Mouse (Mus musculus): ENCODE results near the gene Grin2c. TPM values are rescaled to one million over a fixed set of nuclear protein-coding genes. Genes with fewer than 3 reads are reported as not detected.
A peak's percentile ranks its signal among the peaks of the same experiment; 100 is the strongest.

Gene Grin2c
- total RNA-seq, 2 experiments from 2014 or later, result not detected

GRCm38 (mm10) chr11:115208776-115209732 is 58.0 kb downstream of the Grin2c start:
- DNase-seq (ENCODE audit: low spot score in 2 of 2), result no peak

GRCm38 (mm10) chr11:115208126-115208525 is 58.9 kb downstream of the Grin2c start:
- DNase-seq (ENCODE audit: low spot score in 2 of 2), result no peak

GRCm38 (mm10) chr11:115202756-115203155 is 64.3 kb downstream of the Grin2c start:
- no peak for DNase-seq (ENCODE audit: low spot score in 2 of 2)

GRCm38 (mm10) chr11:115202316-115202715 is 64.7 kb downstream of the Grin2c start:
- peak; percentile 47 to 78 for DNase-seq (ENCODE audit: low spot score in 2 of 2)

- no peak for DNase-seq (ENCODE audit: low spot score in 2 of 2)
These were observed 66.5 kb downstream of the Grin2c start for GRCm38 (mm10) chr11:115200520-115200919.

Small RNAs within 50 kb of the gene (microRNA-seq; reads per million reads assigned to microRNA genes)
- not detected for gene Gm25837

Other genes with a start within 250 kb of the Grin2c start
- 1 to 10 TPM in 1 of 2 experiments, not detected in 1; 1.4 TPM for gene Cd300ld4, start 240.2 kb downstream of the Grin2c start, total RNA-seq (2021)
- gene Cd300ld5, start 229.5 kb downstream of the Grin2c start, total RNA-seq (2021), result 1 to 10 TPM; 2.5 to 3.2 TPM
- 1 to 10 TPM; 3.9 to 4.7 TPM for gene Cd300ld3, start 218.8 kb downstream of the Grin2c start, total RNA-seq (2021)
- gene Cd300e, start 205.1 kb downstream of the Grin2c start, total RNA-seq (2021), result under 1 TPM in 1 of 2 experiments, not detected in 1; 0.29 TPM
- gene Rab37, start 175.8 kb downstream of the Grin2c start, total RNA-seq (2021), result 1 to 10 TPM; 1.0 to 1.3 TPM
- gene Cd300lf, start 133.3 kb downstream of the Grin2c start, total RNA-seq (2021), result under 1 TPM; 0.49 TPM
- gene Slc9a3r1, start 103.9 kb downstream of the Grin2c start, total RNA-seq (2021), result 10 to 100 TPM; 10.9 to 12.4 TPM
- 1 to 10 TPM; 8.5 to 9.8 TPM for gene Tmem104, start 79.8 kb downstream of the Grin2c start, total RNA-seq (2021)
- gene Nat9, start 79.4 kb downstream of the Grin2c start, total RNA-seq (2021), result 10 to 100 TPM; 16.4 to 17.9 TPM
- gene Fdxr, start 9.8 kb upstream of the Grin2c start, total RNA-seq (2021), result 1 to 10 TPM; 6.7 to 7.7 TPM
- gene Fads6, start 30.4 kb upstream of the Grin2c start, total RNA-seq (2021), result under 1 TPM; 0.34 to 0.37 TPM
- gene Otop2, start 39.9 kb upstream of the Grin2c start, total RNA-seq (2021), result not detected
- gene Ush1g, start 54.8 kb upstream of the Grin2c start, total RNA-seq (2021), result not detected
- not detected for gene Otop3, start 67.5 kb upstream of the Grin2c start, total RNA-seq (2021)
- gene Hid1, start 100.5 kb upstream of the Grin2c start, total RNA-seq (2021), result 1 to 10 TPM; 7.2 to 9.0 TPM
- gene Cdr2l, start 114.7 kb upstream of the Grin2c start, total RNA-seq (2021), result 10 to 100 TPM; 19.4 to 22.2 TPM
- gene Mrpl58, start 136.5 kb upstream of the Grin2c start, total RNA-seq (2021), result 10 to 100 TPM; 89.6 to 94.0 TPM
- gene Atp5h, start 152.7 kb upstream of the Grin2c start, total RNA-seq (2021), result 100 to 1,000 TPM; 763 to 790 TPM
- 10 to 100 TPM; 21.4 to 21.6 TPM for gene Kctd2, start 152.9 kb upstream of the Grin2c start, total RNA-seq (2021)
- gene Trim80, start 173.3 kb upstream of the Grin2c start, total RNA-seq (2021), result not detected
- not detected for gene Slc16a5, start 195.2 kb upstream of the Grin2c start, total RNA-seq (2021)
- 1 to 10 TPM; 2.1 to 3.4 TPM for gene Armc7, start 208.4 kb upstream of the Grin2c start, total RNA-seq (2021)
- gene Nt5c, start 224.6 kb upstream of the Grin2c start, total RNA-seq (2021), result 10 to 100 TPM; 20.1 to 23.0 TPM
- gene Jpt1, start 247.1 kb upstream of the Grin2c start, total RNA-seq (2021), result 100 to 1,000 TPM; 251 to 285 TPM

Measured in gastrocnemius, postnatal 4 days (tissue).